Mouse (Mus musculus): Measurements from ENCODE around the gene Mxra7.

Gene Mxra7

GRCm38 (mm10) chr11:116784221-116784620 lies 43.6 kb downstream of the Mxra7 start:
- no peak for DNase-seq (ENCODE audit: low spot score in 2 of 2)

GRCm38 (mm10) chr11:116782737-116783145 lies 45.1 kb downstream of the Mxra7 start:
- no peak for DNase-seq (ENCODE audit: low spot score in 2 of 2)

GRCm38 (mm10) chr11:116775407-116775806 lies 52.4 kb downstream of the Mxra7 start, which contains the start of gene St6galnac1:
St6galnac1 (minus strand) TSS chr11:116775507.
- no peak for DNase-seq (ENCODE audit: low spot score in 2 of 2)

GRCm38 (mm10) chr11:116773205-116773604 lies 54.6 kb downstream of the Mxra7 start:
- no peak for DNase-seq (ENCODE audit: low spot score in 2 of 2)

- DNase-seq (ENCODE audit: low spot score in 2 of 2) = no peak
Measured at GRCm38 (mm10) chr11:116769873-116770272, 58.0 kb downstream of the Mxra7 start.

- no peak for DNase-seq (ENCODE audit: low spot score in 2 of 2)
Measured at GRCm38 (mm10) chr11:116764946-116765345, 62.9 kb downstream of the Mxra7 start.

- no peak for DNase-seq (ENCODE audit: low spot score in 2 of 2)
Measured at GRCm38 (mm10) chr11:116764346-116764745, 63.5 kb downstream of the Mxra7 start.

- no peak for DNase-seq (ENCODE audit: low spot score in 2 of 2)
Measured at GRCm38 (mm10) chr11:116755191-116755590, 72.7 kb downstream of the Mxra7 start.

GRCm38 (mm10) chr11:116753674-116754470 lies 74.0 kb downstream of the Mxra7 start:
- no peak for DNase-seq (ENCODE audit: low spot score in 2 of 2)

Measured in urinary bladder, postnatal 36 days (tissue).